Mouse (Mus musculus) kidney, embryonic 14.5 days (tissue): ENCODE results near the gene Gatad1. TPM values are rescaled to one million over a fixed set of nuclear protein-coding genes. Genes with fewer than 3 reads are reported as not detected.

Source experiments
- ATAC-seq: fragments of 200-750 bp; cut with Nextera tagmentation; 2 replicates; pipeline ENCODE4 v1.8.0; 2017; ENCODE audit warnings: moderate number of reproducible peaks, mild to moderate bottlenecking, moderate TSS enrichment, moderate library complexity; ENCODE audit not compliant: low FRiP score, low TSS enrichment
- H3K27ac ChIP-seq: fragments of 300-500 bp; sonication (generic); 2 replicates; pipeline ENCODE4 v1.5.1; 2014; ENCODE audit warnings: low read depth, mild to moderate bottlenecking, low read length, moderate library complexity, mixed read lengths
- H3K27me3 ChIP-seq: fragments of 300-500 bp; sonication (generic); 2 replicates; pipeline ENCODE4 v1.6.1; 2014; ENCODE audit warnings: mild to moderate bottlenecking, low read length; ENCODE audit not compliant: control insufficient read depth, insufficient read depth
- H3K36me3 ChIP-seq: fragments of 300-500 bp; sonication (generic); 2 replicates; pipeline ENCODE4 v1.6.1; 2014; ENCODE audit warnings: low read length, mixed read lengths; ENCODE audit not compliant: control insufficient read depth, insufficient read depth
- H3K4me1 ChIP-seq: fragments of 300-500 bp; sonication (generic); 2 replicates; pipeline ENCODE4 v1.6.1; 2014; ENCODE audit warnings: low read length, mixed read lengths; ENCODE audit not compliant: control insufficient read depth, insufficient read depth
- H3K4me2 ChIP-seq: fragments of 300-500 bp; sonication (generic); replicated peaks from 2 replicates; pipeline ENCODE4 v1.6.1; 2014; ENCODE audit warnings: low read depth, mild to moderate bottlenecking, low read length
- H3K4me3 ChIP-seq: fragments of 300-500 bp; sonication (generic); 2 replicates; pipeline ENCODE4 v1.5.1; 2014; ENCODE audit warnings: mild to moderate bottlenecking, low read length
- H3K9ac ChIP-seq: fragments of 300-500 bp; sonication (generic); 2 replicates; pipeline ENCODE4 v1.6.1; 2014; ENCODE audit warnings: low read depth, mild to moderate bottlenecking, low read length, moderate library complexity
- H3K9me3 ChIP-seq: fragments of 300-500 bp; sonication (generic); 2 replicates; pipeline ENCODE4 v1.6.1; 2016; ENCODE audit warnings: low read length; ENCODE audit not compliant: control insufficient read depth
- WGBS: fragments of 180-500 bp; shearing (Covaris S2); extraction: QIAGEN DNeasy Blood & Tissue Kit; methylation state at CpG from one replicate; pipeline ENCODE4 v1.1.7; 2014; 5-methylcytosine and 5-hydroxymethylcytosine counted together
- polyA plus RNA-seq: library from polyadenylated mRNA; unstranded; fragments of >200 nt; fragmentation: Nextera tagmentation; extraction: Ambion mirVana; gene quantifications from 2 replicates; pipeline ENCODE4 v1.2.1, GENCODE M21; 2014

Gene Gatad1
- polyA plus RNA-seq, 1 experiment from 2014 or later: 82.7 TPM

GRCm38 (mm10) chr5:3646991-3647707, 9.8 kb downstream of the Gatad1 start:
- WGBS: under 1% methylated on average over 45 of the region's 60 CpGs
- Histone ChIP-seq H3K4me1 (0 out of 2 replicates have a peak, but pooled peaks cover 6% of the 10 kb centered on the region), H3K4me3 (peak overlapping the region; percentile 83), H3K27ac (peak overlapping the region; percentile 90), H3K36me3 (peaks cover 26% of the 10 kb centered on the region), H3K4me2 (peak overlapping the region; percentile 64), H3K9ac (peak overlapping the region; percentile 88), H3K27me3 (no peaks in the 10 kb centered on the region), H3K9me3 (no peaks in the 10 kb centered on the region)
- peak; percentile 61 for ATAC-seq

- Histone ChIP-seq H3K4me1 (0 out of 2 replicates have a peak, but pooled peaks cover 6% of the 10 kb centered on the region), H3K27ac (no peak overlapping the region), H3K27me3 (no peaks in the 10 kb centered on the region), H3K4me3 (peak overlapping the region; percentile 83), H3K9me3 (no peaks in the 10 kb centered on the region), H3K36me3 (peaks cover 32% of the 10 kb centered on the region), H3K9ac (peak overlapping the region; percentile 88), H3K4me2 (peak overlapping the region; percentile 64)
- no peak for ATAC-seq
- 23% methylated on average over 6 of the region's 6 CpGs for WGBS
Measured at GRCm38 (mm10) chr5:3646539-3646938, 10.4 kb downstream of the Gatad1 start.

GRCm38 (mm10) chr5:3645326-3645725, 11.7 kb downstream of the Gatad1 start:
- H3K4me3 ChIP-seq: no peak overlapping the region
- 87% methylated on average over 6 of the region's 6 CpGs for WGBS
- H3K27ac ChIP-seq: no peak overlapping the region
- H3K36me3 ChIP-seq: peaks cover 39% of the 10 kb centered on the region
- H3K9me3 ChIP-seq: no peaks in the 10 kb centered on the region
- 0 out of 2 replicates have a peak, but pooled peaks cover 6% of the 10 kb centered on the region for H3K4me1 ChIP-seq
- no peaks in the 10 kb centered on the region for H3K27me3 ChIP-seq
- ATAC-seq: no peak
- H3K4me2 ChIP-seq: no peak overlapping the region
- H3K9ac ChIP-seq: no peak overlapping the region

GRCm38 (mm10) chr5:3644621-3645020, 12.4 kb downstream of the Gatad1 start:
- Histone ChIP-seq H3K4me3 (no peak overlapping the region), H3K9me3 (no peaks in the 10 kb centered on the region), H3K27me3 (no peaks in the 10 kb centered on the region), H3K36me3 (peaks cover 41% of the 10 kb centered on the region), H3K9ac (no peak overlapping the region), H3K27ac (no peak overlapping the region), H3K4me2 (no peak overlapping the region), H3K4me1 (0 out of 2 replicates have a peak, but pooled peaks cover 6% of the 10 kb centered on the region)
- 93% methylated on average over 6 of the region's 6 CpGs for WGBS
- ATAC-seq: no peak

- ATAC-seq: no peak
Measured at GRCm38 (mm10) chr5:3635286-3635685, 21.7 kb downstream of the Gatad1 start.

GRCm38 (mm10) chr5:3633951-3634350, 23.0 kb downstream of the Gatad1 start:
- ATAC-seq: no peak
- Histone ChIP-seq H3K4me2 (no peak overlapping the region), H3K9me3 (no peaks in the 10 kb centered on the region), H3K9ac (no peak overlapping the region), H3K36me3 (peaks cover 3% of the 10 kb centered on the region; the same call in 1 of the 2 replicates), H3K27me3 (no peaks in the 10 kb centered on the region), H3K27ac (no peak overlapping the region), H3K4me1 (no peaks in the 10 kb centered on the region), H3K4me3 (no peak overlapping the region)
- WGBS: 76% methylated on average over 4 of the region's 4 CpGs

More at GRCm38 (mm10) chr5:3635286-3635685, 21.7 kb downstream of the Gatad1 start:
- Histone ChIP-seq H3K4me3 (no peak overlapping the region), H3K27ac (no peak overlapping the region), H3K36me3 (peaks cover 7% of the 10 kb centered on the region; the same call in 1 of the 2 replicates), H3K4me2 (no peak overlapping the region), H3K9me3 (no peaks in the 10 kb centered on the region), H3K27me3 (no peaks in the 10 kb centered on the region), H3K9ac (no peak overlapping the region), H3K4me1 (no peaks in the 10 kb centered on the region)
- 81% methylated on average over 8 of the region's 8 CpGs for WGBS

- no peak overlapping the region for H3K27ac ChIP-seq
- H3K36me3 ChIP-seq: peaks cover 3% of the 10 kb centered on the region; the same call in 1 of the 2 replicates
- 93% methylated on average over 13 of the region's 13 CpGs for WGBS
- no peaks in the 10 kb centered on the region for H3K27me3 ChIP-seq
- H3K4me2 ChIP-seq: no peak overlapping the region
- no peaks in the 10 kb centered on the region for H3K4me1 ChIP-seq
- no peaks in the 10 kb centered on the region for H3K9me3 ChIP-seq
- no peak for ATAC-seq
- H3K4me3 ChIP-seq: no peak overlapping the region
- no peak overlapping the region for H3K9ac ChIP-seq
Measured at GRCm38 (mm10) chr5:3633315-3633714, 23.7 kb downstream of the Gatad1 start.

- no peak overlapping the region for H3K27ac ChIP-seq
- H3K36me3 ChIP-seq: peaks cover 3% of the 10 kb centered on the region; the same call in 1 of the 2 replicates
- no peaks in the 10 kb centered on the region for H3K9me3 ChIP-seq
- H3K27me3 ChIP-seq: no peaks in the 10 kb centered on the region
- no peak for ATAC-seq
- no peaks in the 10 kb centered on the region for H3K4me1 ChIP-seq
- 72% methylated on average over 5 of the region's 5 CpGs for WGBS
- no peak overlapping the region for H3K9ac ChIP-seq
- H3K4me2 ChIP-seq: no peak overlapping the region
- H3K4me3 ChIP-seq: no peak overlapping the region
Measured at GRCm38 (mm10) chr5:3632285-3632684, 24.7 kb downstream of the Gatad1 start.

- Histone ChIP-seq H3K9me3 (no peaks in the 10 kb centered on the region), H3K27ac (no peak overlapping the region), H3K4me2 (no peak overlapping the region), H3K4me1 (no peaks in the 10 kb centered on the region), H3K27me3 (no peaks in the 10 kb centered on the region), H3K9ac (no peak overlapping the region), H3K4me3 (no peak overlapping the region), H3K36me3 (peaks cover 3% of the 10 kb centered on the region; the same call in 1 of the 2 replicates)
- 48% methylated on average over 16 of the region's 16 CpGs for WGBS
- ATAC-seq: peak; percentile 78; the same call in 1 of the 2 replicates
Measured at GRCm38 (mm10) chr5:3631512-3632271, 25.3 kb downstream of the Gatad1 start.
